ENCODE assay signal across 8 mouse cellular contexts in genomic region chr1:69785129-69785528, GRCm38 (mm10). TPM values are rescaled to one million over a fixed set of nuclear protein-coding genes. Genes with fewer than 3 reads are reported as not detected.
DNase-seq lines count a peak whose midpoint lies in the region; ATAC-seq lines count a peak whose summit lies in the region.

No protein-coding gene starts in this region.

- H3K27ac ChIP-seq in heart, embryonic 10.5 days = no peak overlapping the region

- no peaks in the 10 kb centered on the region for H3K36me3 ChIP-seq in heart, embryonic 10.5 days

- intact Hi-C loops in heart, postnatal 10 days (cut with DNase I) = loop anchor here (10.0 kb wide), 1 partner anchor 1050 kb away; no protein-coding TSS in a partner anchor

- no peaks in the 10 kb centered on the region for H3K27me3 ChIP-seq in heart, embryonic 10.5 days (ENCODE audit: insufficient read depth, poor library complexity, severe bottlenecking)

- DNase-seq in heart, postnatal 10 days = peak; percentile 29 to 67
- no peak for DNase-seq in heart, embryonic 10.5 days (ENCODE audit: low spot score)
- peak; percentile 52 for DNase-seq in urinary bladder, postnatal 14 days (ENCODE audit: low spot score)
- no peak for DNase-seq in urinary bladder, postnatal 36 days (ENCODE audit: low spot score in 2 of 2)
- peak; percentile 50 for DNase-seq in c-Kit-positive CD71-positive TER-119-negative erythroid progenitor cells, embryonic 14.5 days (ENCODE audit: low read depth)
- DNase-seq in kidney, postnatal 36 days = peak; percentile 46 to 72
- DNase-seq in natural killer cell, adult 2 months (ENCODE audit: low spot score in 2 of 2) = peak; percentile 15 to 23

- 9% methylated on average over 6 of the region's 6 CpGs for WGBS in heart, embryonic 10.5 days

- no peaks in the 10 kb centered on the region for H3K9me3 ChIP-seq in heart, embryonic 10.5 days

- 0 out of 2 replicates have a peak, but pooled peaks cover 8% of the 10 kb centered on the region for H3K4me1 ChIP-seq in heart, embryonic 10.5 days

- H3K4me3 ChIP-seq in heart, embryonic 10.5 days = no peak overlapping the region

- no peak for ATAC-seq in monocyte, adult 5-6 weeks (replicated peaks; ENCODE audit: insufficient number of reproducible peaks, low FRiP score, low TSS enrichment, poor library complexity, severe bottlenecking)

RNA-seq across cellular contexts. Expression of gene Spag16, which starts 41.6 kb away (rescaled TPM):
- not detected for total RNA-seq in heart, postnatal 10 days (2021)
- 1.1 TPM in 2 replicates for polyA plus RNA-seq in heart, embryonic 10.5 days (2016; fragmentation: Nextera tagmentation; extraction: Ambion mirVana)
- not detected in 3 replicates for total RNA-seq in monocyte, adult 5-6 weeks (2017)

Comparison
In these comparisons a context has a peak if more than half of its experiments do, and no peak if none do; other contexts are left out.
1. DNase-seq: peak in heart, postnatal 10 days (2 of 2), urinary bladder, postnatal 14 days (single experiment), c-Kit-positive CD71-positive TER-119-negative erythroid progenitor cells, embryonic 14.5 days (single experiment), kidney, postnatal 36 days (2 of 2) and natural killer cell, adult 2 months (2 of 2); none in heart, embryonic 10.5 days (single experiment) and urinary bladder, postnatal 36 days (0 of 2).